ENCODE assay signal across 14 mouse cellular contexts in the genomic region with DNA sequence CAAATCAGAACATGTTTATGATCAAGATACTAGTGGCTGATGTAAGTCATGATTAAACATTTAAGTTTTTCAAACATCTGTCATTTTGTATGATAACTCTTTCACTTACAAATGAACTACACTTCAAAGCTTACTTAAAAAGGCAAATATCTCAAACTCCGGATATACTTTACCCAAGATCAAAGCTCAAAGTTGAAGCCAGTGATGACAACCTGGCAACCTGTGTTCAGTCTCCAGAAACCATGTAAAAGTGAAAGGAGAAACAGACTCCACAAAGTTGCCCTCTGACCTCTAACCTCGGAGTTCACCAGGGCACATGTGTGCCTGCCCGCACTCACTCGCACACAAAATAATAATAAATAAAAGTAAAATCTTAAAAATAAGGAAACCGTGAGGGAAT.
"Had no signal": no experiment of that assay in that cellular context is flagged by ENCODE, and none has a peak within 500 bp of the region (broad histone marks: within the 10 kb centered on the region; RNA-seq: fewer than 3 reads in every experiment).

No protein-coding gene starts in this region.

- H3K4me1 ChIP-seq: lung, embryonic 15.5 days had no signal

- H3K36me3 ChIP-seq: kidney, embryonic 15.5 days; liver, embryonic 12.5 days; lung, embryonic 15.5 days had no signal

- H3K27me3 ChIP-seq: kidney, embryonic 15.5 days; liver, embryonic 12.5 days; lung, embryonic 15.5 days; midbrain, embryonic 12.5 days had no signal

- H3K4me3 ChIP-seq: kidney, embryonic 15.5 days; liver, embryonic 12.5 days; lung, embryonic 15.5 days; midbrain, embryonic 12.5 days had no signal

- ATAC-seq: intestine, postnatal 0 days; liver, embryonic 12.5 days; midbrain, embryonic 16.5 days had no signal

- DNase-seq: kidney, postnatal 25 days; layer of hippocampus, adult 9-11 months; layer of hippocampus, postnatal 36 days; left cerebral cortex, postnatal 4 days; lung, postnatal 14 days; right cerebral cortex, adult 18-20 months; thymus, adult 18-20 months; thymus, postnatal 36 days had no signal

- H3K27ac ChIP-seq: kidney, embryonic 15.5 days; liver, embryonic 12.5 days; lung, embryonic 15.5 days; midbrain, embryonic 12.5 days had no signal
